Mouse (Mus musculus) bone marrow, adult 2 months (tissue): ENCODE results near the gene Olfr1188. TPM values are rescaled to one million over a fixed set of nuclear protein-coding genes. Genes with fewer than 3 reads are reported as not detected.
"Not testable (repeated sequence)": the region's sequence is repeated elsewhere in the genome, so short reads cannot be mapped to it uniquely, and the experiment has no call there.

Experiments
- H3K27ac ChIP-seq: fragments of 200-500 bp; 2 replicates; pipeline ENCODE4 v1.5.1; 2012; ENCODE audit warnings: low read depth, mild to moderate bottlenecking, control low read depth, inconsistent platforms, low read length; ENCODE audit not compliant: control insufficient read depth, poor library complexity, insufficient read depth
- H3K4me1 ChIP-seq: fragments of 200-500 bp; 2 replicates; pipeline ENCODE4 v1.6.1; 2011; ENCODE audit warnings: low read length; ENCODE audit not compliant: control insufficient read depth, insufficient read depth
- H3K4me3 ChIP-seq: fragments of 200-500 bp; replicated peaks from 2 replicates; pipeline ENCODE3; 2011; ENCODE audit warnings: mild to moderate bottlenecking, low read depth, low read length, control low read depth; ENCODE audit not compliant: control insufficient read depth
- CTCF ChIP-seq: fragments of 200-500 bp; IDR thresholded peaks from 2 replicates; pipeline ENCODE4 v1.5.1; 2011; ENCODE audit warnings: low read length, control low read depth; ENCODE audit not compliant: control insufficient read depth, insufficient read depth
- POLR2A ChIP-seq: fragments of 200-500 bp; IDR thresholded peaks from 2 replicates; pipeline ENCODE4 v1.6.1; 2011; ENCODE audit warnings: low read depth, mild to moderate bottlenecking, control low read depth, low read length, borderline replicate concordance; ENCODE audit not compliant: control insufficient read depth
- WGBS: fragments of 180-500 bp; shearing (Covaris S2); methylation state at CpG from one replicate; pipeline ENCODE4 v1.1.7; 2018; 5-methylcytosine and 5-hydroxymethylcytosine counted together
- polyA plus RNA-seq: library from polyadenylated mRNA; stranded (reverse); fragments of >200 nt; gene quantifications from 2 replicates; pipeline ENCODE4 v1.2.4, GENCODE M21; 2011; ENCODE audit warnings: low replicate concordance; ENCODE audit not compliant: missing spikeins, insufficient read depth, insufficient read length

Gene Olfr1188
- polyA plus RNA-seq, result not detected in 2 replicates

- TF ChIP-seq POLR2A, result no peak
- WGBS, result 79% methylated on average over 2 of the region's 2 CpGs
These were observed at the start of gene Olfr1188 for GRCm38 (mm10) chr2:88556635-88557034. TSS of gene Olfr1188 (plus strand) at chr2:88556935.

GRCm38 (mm10) chr2:88518251-88518650 is 38.5 kb upstream of the Olfr1188 start, which contains the start of gene Olfr1186:
TSS of gene Olfr1186 (plus strand) at chr2:88518551.
- Histone ChIP-seq H3K4me1 (no peaks in the 10 kb centered on the region), H3K4me3 (no peak within 1 kb of the TSS), H3K27ac (no peak within 1 kb of the TSS)
- no peak for TF ChIP-seq POLR2A
- no peak for TF ChIP-seq CTCF
- WGBS, result 74% methylated on average over 2 of the region's 2 CpGs

More at GRCm38 (mm10) chr2:88556635-88557034, at the start of gene Olfr1188:
- Histone ChIP-seq H3K4me1 (no peaks in the 10 kb centered on the region), H3K27ac (no peak within 1 kb of the TSS), H3K4me3 (no peak within 1 kb of the TSS)

GRCm38 (mm10) chr2:88525720-88526119 is 31.0 kb upstream of the Olfr1188 start:
- TF ChIP-seq POLR2A (no peak), CTCF (no peak)
- no peak overlapping the region for H3K27ac ChIP-seq
- H3K4me1 ChIP-seq, result no peaks in the 10 kb centered on the region
- no peak overlapping the region for H3K4me3 ChIP-seq
- 51% methylated on average over 3 of the region's 3 CpGs for WGBS

GRCm38 (mm10) chr2:88572696-88573095 is 16.0 kb downstream of the Olfr1188 start:
- WGBS, result 78% methylated on average over 12 of the region's 12 CpGs
- not testable (repeated sequence) for H3K27ac ChIP-seq, H3K4me1 ChIP-seq

GRCm38 (mm10) chr2:88586154-88586553 is 29.4 kb downstream of the Olfr1188 start, which contains the start of gene Olfr1189:
TSS of gene Olfr1189 (plus strand) at chr2:88586454.
- Histone ChIP-seq H3K27ac (no peak within 1 kb of the TSS), H3K4me3 (no peak within 1 kb of the TSS), H3K4me1 (no peaks in the 10 kb centered on the region)
- TF ChIP-seq CTCF, result no peak
- TF ChIP-seq POLR2A, result no peak

More at GRCm38 (mm10) chr2:88572696-88573095, 16.0 kb downstream of the Olfr1188 start:
- H3K4me3 ChIP-seq, result not testable (repeated sequence)

Other genes with a start within 250 kb of the Olfr1188 start
- gene Olfr1174-ps, start 241.8 kb upstream of the Olfr1188 start, polyA plus RNA-seq, result not detected in 2 replicates
- gene Olfr1175-ps, start 229.7 kb upstream of the Olfr1188 start, polyA plus RNA-seq, result not detected in 2 replicates
- not detected in 2 replicates for gene Olfr1176, start 220.2 kb upstream of the Olfr1188 start, polyA plus RNA-seq
- gene Olfr1177-ps, start 210.4 kb upstream of the Olfr1188 start, polyA plus RNA-seq, result not detected in 2 replicates
- gene Olfr1178, start 169.9 kb upstream of the Olfr1188 start, polyA plus RNA-seq, result 20.4 and 30.3 TPM in 2 replicates
- not detected in 2 replicates for gene Olfr1179, start 150.5 kb upstream of the Olfr1188 start, polyA plus RNA-seq
- not detected in 2 replicates for gene Olfr1180, start 137.8 kb upstream of the Olfr1188 start, polyA plus RNA-seq
- gene Olfr1181, start 130.8 kb upstream of the Olfr1188 start, polyA plus RNA-seq, result not detected in 2 replicates
- gene Gm13757, start 107.8 kb upstream of the Olfr1188 start, polyA plus RNA-seq, result not detected in 2 replicates
- gene Olfr1183, start 102.1 kb upstream of the Olfr1188 start, polyA plus RNA-seq, result not detected in 2 replicates
- gene Olfr1184, start 73.3 kb upstream of the Olfr1188 start, polyA plus RNA-seq, result not detected in 2 replicates
- not detected in 2 replicates for gene Olfr1185-ps1, start 63.6 kb upstream of the Olfr1188 start, polyA plus RNA-seq
- not detected in 2 replicates for gene Olfr1186, start 38.4 kb upstream of the Olfr1188 start, polyA plus RNA-seq
- gene Olfr1189, start 29.5 kb downstream of the Olfr1188 start, polyA plus RNA-seq, result not detected in 2 replicates
- gene Olfr1191-ps1, start 83.6 kb downstream of the Olfr1188 start, polyA plus RNA-seq, result 0.16 and 1.7 TPM in 2 replicates
- 0.29 TPM in 1 of 2 replicates, not detected in the other for gene Olfr1192-ps1, start 91.6 kb downstream of the Olfr1188 start, polyA plus RNA-seq
- gene Olfr1193, start 118.7 kb downstream of the Olfr1188 start, polyA plus RNA-seq, result not detected in 2 replicates
- not detected in 2 replicates for gene Olfr1195, start 132.3 kb downstream of the Olfr1188 start, polyA plus RNA-seq
- gene Olfr1196, start 147.7 kb downstream of the Olfr1188 start, polyA plus RNA-seq, result not detected in 2 replicates
- not detected in 2 replicates for gene Olfr1197, start 175.4 kb downstream of the Olfr1188 start, polyA plus RNA-seq
- gene Olfr1198, start 194.4 kb downstream of the Olfr1188 start, polyA plus RNA-seq, result 0.87 TPM in 1 of 2 replicates, not detected in the other
- 0.63 TPM in 1 of 2 replicates, not detected in the other for gene Olfr1199, start 203.5 kb downstream of the Olfr1188 start, polyA plus RNA-seq
- gene Olfr1200, start 213.6 kb downstream of the Olfr1188 start, polyA plus RNA-seq, result not detected in 2 replicates
- gene Olfr1201, start 236.1 kb downstream of the Olfr1188 start, polyA plus RNA-seq, result not detected in 2 replicates